Mouse (Mus musculus) kidney, embryonic 15.5 days (tissue): Measurements from ENCODE around the gene Pou2f1. TPM values are rescaled to one million over a fixed set of nuclear protein-coding genes. Genes with fewer than 3 reads are reported as not detected.
"Not testable (repeated sequence)": the region's sequence is repeated elsewhere in the genome, so short reads cannot be mapped to it uniquely, and the experiment has no call there.

ENCODE experiments used
- ATAC-seq: fragments of 200-750 bp; cut with Nextera tagmentation; replicated peaks from 2 replicates; pipeline ENCODE4 v1.8.0; 2017; ENCODE audit warnings: moderate TSS enrichment; ENCODE audit not compliant: low FRiP score
- H3K27ac ChIP-seq: fragments of 300-500 bp; sonication (generic); 2 replicates; pipeline ENCODE4 v1.5.1; 2015; ENCODE audit warnings: mild to moderate bottlenecking, inconsistent platforms
- H3K27me3 ChIP-seq: fragments of 300-500 bp; sonication (generic); 2 replicates; pipeline ENCODE4 v1.6.1; 2015; ENCODE audit warnings: inconsistent platforms
- H3K36me3 ChIP-seq: fragments of 300-500 bp; sonication (generic); 2 replicates; pipeline ENCODE4 v1.6.1; 2015; ENCODE audit warnings: inconsistent platforms
- H3K4me1 ChIP-seq: fragments of 300-500 bp; sonication (generic); 2 replicates; pipeline ENCODE4 v1.6.1; 2015; ENCODE audit warnings: inconsistent platforms
- H3K4me2 ChIP-seq: fragments of 300-500 bp; sonication (generic); 2 replicates; pipeline ENCODE4 v1.6.1; 2015; ENCODE audit warnings: moderate library complexity, mild to moderate bottlenecking, inconsistent platforms
- H3K4me3 ChIP-seq: fragments of 300-500 bp; sonication (generic); replicated peaks from 2 replicates; pipeline ENCODE4 v1.5.1; 2015; ENCODE audit warnings: mild to moderate bottlenecking, inconsistent platforms
- H3K9ac ChIP-seq: fragments of 300-500 bp; sonication (generic); 2 replicates; pipeline ENCODE4 v1.6.1; 2015; ENCODE audit warnings: mild to moderate bottlenecking, inconsistent platforms
- H3K9me3 ChIP-seq: fragments of 300-500 bp; sonication (generic); replicated peaks from 2 replicates; pipeline ENCODE4 v1.6.1; 2016; ENCODE audit warnings: inconsistent platforms
- WGBS: fragments of 180-500 bp; shearing (Covaris S2); methylation state at CpG from one replicate; pipeline ENCODE4 v1.1.7; 2015; ENCODE audit warnings: mixed read lengths; 5-methylcytosine and 5-hydroxymethylcytosine counted together
- polyA plus RNA-seq: library from polyadenylated mRNA; unstranded; fragments of >200 nt; fragmentation: Nextera tagmentation; extraction: Ambion mirVana; gene quantifications from 2 replicates; pipeline ENCODE4 v1.2.1, GENCODE M21; 2015

Gene Pou2f1
- polyA plus RNA-seq, 1 experiment from 2014 or later: 19.5 TPM

DNA sequence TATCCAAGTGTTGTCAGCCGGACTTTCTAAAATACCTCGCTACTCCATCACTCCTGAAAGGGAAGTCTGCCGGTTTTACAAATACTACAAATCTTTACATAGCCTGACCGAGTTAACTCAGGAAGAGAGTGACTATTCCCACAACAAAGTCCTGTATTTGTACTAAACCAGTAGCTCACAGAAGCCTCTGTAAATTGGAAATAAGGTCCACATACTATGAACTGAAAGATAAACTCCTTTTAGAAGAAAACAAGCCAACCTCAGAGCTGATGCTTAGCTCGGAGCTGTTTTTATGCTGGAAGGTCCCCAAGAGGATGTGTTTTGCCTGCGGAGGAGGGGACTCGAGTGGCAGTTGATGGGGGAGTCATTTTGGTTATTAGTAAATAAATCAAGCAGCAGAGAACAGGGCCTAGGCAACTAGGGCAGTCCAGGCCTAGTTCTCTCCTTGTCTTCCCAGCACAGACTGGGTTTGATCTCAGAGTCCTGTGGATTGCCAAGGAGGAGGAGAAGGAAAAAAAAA lies 1.8 kb downstream of the Pou2f1 start:
- Histone ChIP-seq H3K27ac (peak overlapping the region; percentile 91), H3K4me2 (peak overlapping the region; percentile 96), H3K9ac (peak overlapping the region; percentile 93; the same call in 1 of the 2 replicates), H3K9me3 (no peaks in the 10 kb centered on the region), H3K27me3 (no peaks in the 10 kb centered on the region), H3K4me1 (peaks cover 24% of the 10 kb centered on the region), H3K4me3 (peak overlapping the region; percentile 97), H3K36me3 (no peaks in the 10 kb centered on the region)
- no peak for ATAC-seq
- 10% methylated on average over 7 of the region's 7 CpGs for WGBS

DNA sequence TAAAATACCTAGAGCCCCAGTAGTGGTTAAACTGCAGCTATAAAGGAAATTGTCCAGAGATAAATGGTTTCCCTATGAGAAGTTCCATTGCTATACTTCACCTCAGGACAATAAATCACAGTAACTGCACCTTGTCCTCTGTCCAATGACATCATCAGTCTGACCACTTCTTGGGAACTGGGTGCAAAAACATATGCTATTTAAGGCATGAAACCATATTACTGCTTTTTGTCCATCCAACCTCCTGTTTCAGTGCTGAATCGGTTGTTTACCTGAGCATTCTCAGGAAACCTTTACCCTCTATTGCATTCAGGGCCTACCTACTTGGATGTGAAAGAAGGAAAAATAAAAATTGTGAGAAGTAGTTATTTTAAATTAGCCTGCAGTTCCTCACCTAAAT lies 2.8 kb downstream of the Pou2f1 start:
- no peak overlapping the region for H3K4me2 ChIP-seq
- no peak overlapping the region for H3K4me3 ChIP-seq
- WGBS: 68% methylated on average over 1 of the region's 1 CpGs
- no peak overlapping the region for H3K27ac ChIP-seq
- H3K9me3 ChIP-seq: no peaks in the 10 kb centered on the region
- H3K36me3 ChIP-seq: no peaks in the 10 kb centered on the region
- peaks cover 24% of the 10 kb centered on the region for H3K4me1 ChIP-seq
- H3K9ac ChIP-seq: no peak overlapping the region
- no peak for ATAC-seq
- no peaks in the 10 kb centered on the region for H3K27me3 ChIP-seq

DNA sequence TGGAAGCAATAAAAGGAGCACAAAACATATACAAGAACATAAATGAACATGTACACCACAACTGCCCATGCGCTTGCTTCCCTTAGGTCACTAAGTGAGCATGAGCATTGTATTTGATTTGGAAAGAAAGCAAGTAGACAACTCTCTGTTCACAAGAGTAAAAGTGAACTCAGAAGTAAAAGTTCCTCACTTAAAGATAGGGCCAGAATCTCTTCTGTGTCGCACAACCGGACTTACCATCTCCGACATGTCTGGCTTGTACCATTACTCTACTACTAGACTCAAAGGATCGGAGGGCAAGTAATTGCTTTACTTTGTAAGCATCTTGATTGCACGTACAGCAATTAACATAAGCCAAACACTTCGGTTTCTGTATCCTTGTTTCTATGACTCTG lies 6.8 kb downstream of the Pou2f1 start:
- H3K36me3 ChIP-seq: no peaks in the 10 kb centered on the region
- no peak overlapping the region for H3K9ac ChIP-seq
- H3K4me2 ChIP-seq: no peak overlapping the region
- H3K4me3 ChIP-seq: no peak overlapping the region
- H3K9me3 ChIP-seq: no peaks in the 10 kb centered on the region
- no peaks in the 10 kb centered on the region for H3K27me3 ChIP-seq
- no peak overlapping the region for H3K27ac ChIP-seq
- ATAC-seq: no peak
- H3K4me1 ChIP-seq: peaks cover 17% of the 10 kb centered on the region
- 92% methylated on average over 7 of the region's 7 CpGs for WGBS

DNA sequence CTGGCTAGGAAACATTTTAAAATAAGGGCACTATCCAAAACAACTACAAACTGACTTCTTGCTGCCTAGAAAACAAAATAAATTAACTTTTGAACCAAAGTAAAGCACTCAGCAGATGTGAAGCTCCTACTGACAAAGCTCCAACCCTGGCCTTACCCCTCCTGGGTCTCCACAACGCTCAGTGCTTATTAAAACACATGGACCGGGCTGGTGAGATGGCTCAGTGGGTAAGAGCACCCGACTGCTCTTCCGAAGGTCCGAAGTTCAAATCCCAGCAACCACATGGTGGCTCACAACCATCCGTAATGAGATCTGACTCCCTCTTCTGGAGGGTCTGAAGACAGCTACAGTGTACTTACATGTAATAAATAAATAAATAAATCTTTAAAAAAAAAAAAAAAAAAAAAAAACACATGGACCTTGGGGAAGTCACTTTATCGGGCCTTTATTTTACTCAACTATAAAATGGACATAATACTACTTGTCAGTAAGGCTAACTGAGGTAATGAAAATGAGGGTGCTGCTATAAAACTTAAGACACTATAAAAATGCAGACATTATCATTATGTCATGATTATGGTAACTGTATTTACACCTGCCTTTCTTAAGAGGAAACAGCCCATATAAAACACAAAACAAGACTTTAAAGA lies 7.3 kb downstream of the Pou2f1 start:
- not testable (repeated sequence) for ATAC-seq, H3K27ac ChIP-seq, H3K4me3 ChIP-seq, H3K27me3 ChIP-seq, H3K9me3 ChIP-seq, H3K9ac ChIP-seq, H3K4me2 ChIP-seq, H3K36me3 ChIP-seq
- 92% methylated on average over 6 of the region's 7 CpGs for WGBS
- H3K4me1 ChIP-seq: peaks cover 12% of the 10 kb centered on the region

DNA sequence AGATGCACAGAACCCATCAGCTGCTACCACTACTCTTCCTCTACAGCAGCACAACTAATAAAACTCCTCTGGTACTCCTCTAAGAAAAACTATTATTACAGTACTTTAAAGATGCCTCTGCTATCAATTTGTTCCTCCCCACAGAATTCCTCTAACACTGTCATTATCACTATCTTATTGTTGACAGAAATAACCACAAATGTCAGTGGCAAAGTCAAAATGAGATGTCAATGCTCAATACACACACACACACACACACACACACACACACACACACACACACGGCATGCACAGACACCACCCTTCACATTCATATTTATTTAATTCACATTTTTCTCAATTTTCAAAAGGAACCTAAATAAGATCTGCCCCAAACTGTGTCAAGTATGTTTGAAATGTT lies 8.2 kb downstream of the Pou2f1 start:
- Histone ChIP-seq H3K27ac (no peak overlapping the region), H3K4me2 (no peak overlapping the region), H3K9ac (no peak overlapping the region), H3K4me3 (no peak overlapping the region), H3K27me3 (no peaks in the 10 kb centered on the region), H3K9me3 (no peaks in the 10 kb centered on the region), H3K4me1 (peaks cover 3% of the 10 kb centered on the region), H3K36me3 (no peaks in the 10 kb centered on the region)
- 76% methylated on average over 1 of the region's 1 CpGs for WGBS
- no peak for ATAC-seq

DNA sequence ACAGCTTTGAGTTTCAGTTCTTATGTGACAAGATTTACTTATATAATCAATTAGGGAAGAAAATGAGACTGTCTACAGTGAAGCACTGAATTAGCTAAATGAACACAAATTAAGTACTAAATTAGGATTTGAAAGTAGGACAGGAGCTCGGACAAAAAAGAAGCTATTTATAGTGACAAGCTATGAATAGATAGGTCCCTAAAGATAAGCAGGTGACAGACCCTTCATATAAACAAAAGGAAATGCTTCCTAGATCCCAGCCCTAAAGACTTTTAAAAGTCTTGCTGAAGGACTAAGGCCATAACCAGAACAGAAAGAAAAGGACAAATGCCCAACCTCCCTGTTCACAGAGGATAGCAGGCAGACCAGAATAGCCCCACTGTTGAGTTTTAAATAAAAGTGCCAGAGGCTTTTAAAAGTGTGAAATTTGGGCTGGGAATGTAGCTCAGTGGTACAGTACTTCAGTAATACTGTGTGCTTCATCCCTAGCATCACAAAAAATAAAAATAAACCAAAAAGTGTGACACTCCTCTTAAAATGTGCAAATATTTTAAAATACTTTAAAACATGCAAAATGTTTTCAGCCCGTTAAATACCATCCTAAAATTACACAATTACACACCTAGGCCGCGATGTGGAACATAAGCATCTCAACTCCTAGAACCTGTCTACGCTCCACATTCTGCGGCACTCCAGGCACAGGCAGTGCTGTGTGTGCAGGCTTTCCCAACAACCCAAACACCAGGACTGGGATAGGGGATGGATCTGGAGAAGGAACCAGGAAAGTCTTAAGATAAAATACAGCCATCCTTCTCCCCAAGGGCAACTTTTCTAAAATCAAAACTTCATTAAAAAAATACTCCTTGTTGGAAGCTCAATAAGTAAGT lies 9.0 kb downstream of the Pou2f1 start:
- H3K4me2 ChIP-seq: no peak overlapping the region
- H3K4me1 ChIP-seq: no peaks in the 10 kb centered on the region
- no peak overlapping the region for H3K9ac ChIP-seq
- no peaks in the 10 kb centered on the region for H3K36me3 ChIP-seq
- H3K9me3 ChIP-seq: no peaks in the 10 kb centered on the region
- 79% methylated on average over 6 of the region's 6 CpGs for WGBS
- H3K4me3 ChIP-seq: no peak overlapping the region
- ATAC-seq: no peak
- no peak overlapping the region for H3K27ac ChIP-seq
- H3K27me3 ChIP-seq: no peaks in the 10 kb centered on the region

DNA sequence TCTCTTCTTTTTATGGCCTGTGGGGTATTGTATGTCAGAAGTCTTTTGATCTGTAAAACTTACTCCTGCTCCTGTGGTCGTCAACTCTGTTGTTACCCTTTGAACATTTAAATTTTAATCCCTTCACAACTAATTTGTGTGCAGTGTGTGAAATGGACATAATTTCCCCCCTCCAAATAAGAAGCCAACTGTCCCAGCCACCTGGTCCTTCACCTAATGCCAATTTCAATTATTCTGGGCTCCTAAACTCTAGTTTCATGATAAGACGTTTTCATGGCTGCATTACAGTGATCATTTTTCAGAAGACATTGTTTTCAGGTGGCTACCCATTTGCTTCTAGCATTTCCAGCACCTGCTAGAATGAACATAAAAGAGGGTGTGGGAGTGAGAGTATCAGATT lies 13.9 kb downstream of the Pou2f1 start:
- Histone ChIP-seq H3K4me2 (no peak overlapping the region), H3K27me3 (no peaks in the 10 kb centered on the region), H3K27ac (no peak overlapping the region), H3K36me3 (no peaks in the 10 kb centered on the region), H3K4me1 (no peaks in the 10 kb centered on the region), H3K9ac (no peak overlapping the region), H3K4me3 (no peak overlapping the region), H3K9me3 (no peaks in the 10 kb centered on the region)
- 40% methylated on average over 2 of the region's 2 CpGs for WGBS
- ATAC-seq: no peak

DNA sequence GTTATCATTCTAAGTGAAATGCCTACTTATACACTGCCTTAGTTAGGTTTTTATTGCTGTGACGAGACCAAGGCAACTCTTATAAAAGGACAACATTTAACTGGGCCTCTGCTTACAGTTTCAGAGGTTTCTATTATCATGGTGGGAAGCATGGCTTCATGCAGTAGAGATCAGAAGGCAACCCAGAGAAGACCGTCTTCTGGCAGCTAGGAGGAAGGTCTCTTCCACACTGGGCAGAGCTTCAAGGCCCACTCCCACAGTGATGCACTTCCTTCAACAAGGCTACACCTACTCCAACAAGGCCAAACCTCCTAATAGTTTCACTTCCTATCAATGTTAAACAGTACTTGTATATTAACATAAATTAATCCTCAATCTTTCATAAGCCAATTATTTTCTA lies 14.4 kb downstream of the Pou2f1 start:
- H3K4me3 ChIP-seq: no peak overlapping the region
- no peaks in the 10 kb centered on the region for H3K9me3 ChIP-seq
- H3K27me3 ChIP-seq: no peaks in the 10 kb centered on the region
- H3K9ac ChIP-seq: no peak overlapping the region
- H3K27ac ChIP-seq: no peak overlapping the region
- H3K4me1 ChIP-seq: no peaks in the 10 kb centered on the region
- no peak for ATAC-seq
- H3K4me2 ChIP-seq: no peak overlapping the region
- H3K36me3 ChIP-seq: no peaks in the 10 kb centered on the region
- WGBS: 91% methylated on average over 2 of the region's 2 CpGs

DNA sequence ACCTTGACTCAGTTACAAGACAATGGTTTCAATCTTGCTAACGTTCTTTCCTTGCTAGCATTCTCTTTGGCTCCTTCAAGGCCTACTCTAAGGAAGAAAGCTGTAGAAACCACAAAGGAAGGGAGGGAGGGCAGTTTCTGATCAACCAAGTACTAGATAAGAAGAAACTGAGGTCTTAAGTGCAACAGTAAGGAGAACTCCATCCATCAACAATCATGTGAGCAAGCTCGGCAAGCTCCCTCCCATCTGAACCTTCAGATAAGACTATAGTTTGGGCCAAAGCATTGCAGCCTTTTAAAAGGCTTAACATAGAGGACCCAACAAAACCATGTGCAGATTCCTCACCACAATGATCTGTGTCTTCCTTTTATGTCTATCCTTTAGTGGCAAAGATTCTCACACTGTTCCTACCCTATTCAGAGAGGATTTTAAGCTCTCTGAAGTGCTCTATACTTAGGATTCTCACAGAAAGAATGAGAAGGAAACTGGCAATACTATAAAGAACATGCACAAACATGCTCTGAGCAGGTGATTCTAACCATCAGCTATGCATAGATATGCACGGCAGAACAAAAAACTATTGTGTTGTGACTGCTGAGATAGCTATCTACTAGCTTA lies 16.6 kb downstream of the Pou2f1 start:
- no peaks in the 10 kb centered on the region for H3K9me3 ChIP-seq
- WGBS: 82% methylated on average over 3 of the region's 3 CpGs
- no peak overlapping the region for H3K9ac ChIP-seq
- H3K36me3 ChIP-seq: no peaks in the 10 kb centered on the region
- H3K4me1 ChIP-seq: no peaks in the 10 kb centered on the region
- no peak for ATAC-seq
- no peak overlapping the region for H3K4me3 ChIP-seq
- no peaks in the 10 kb centered on the region for H3K27me3 ChIP-seq
- H3K27ac ChIP-seq: no peak overlapping the region
- H3K4me2 ChIP-seq: no peak overlapping the region

DNA sequence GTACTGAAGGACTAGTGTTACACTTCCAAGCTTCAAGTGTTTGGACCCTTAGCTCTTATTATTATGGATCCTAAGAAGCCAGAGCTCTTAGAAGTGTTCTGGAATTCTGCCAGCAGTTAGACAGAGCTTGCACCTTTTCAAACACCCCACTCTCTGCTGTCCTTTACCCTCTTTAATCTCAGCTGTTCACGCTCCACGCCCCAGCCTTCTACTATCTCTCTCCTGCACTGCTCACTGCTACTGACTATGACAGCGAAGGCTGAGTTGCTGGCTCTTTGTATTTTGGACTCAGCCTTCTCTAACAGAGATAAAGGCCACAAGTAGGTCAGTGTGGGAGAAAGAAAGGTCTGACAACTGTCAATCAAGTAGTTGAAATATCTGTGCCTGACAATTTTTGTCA lies 17.3 kb downstream of the Pou2f1 start:
- Histone ChIP-seq H3K4me3 (no peak overlapping the region), H3K4me1 (no peaks in the 10 kb centered on the region), H3K9me3 (no peaks in the 10 kb centered on the region), H3K4me2 (no peak overlapping the region), H3K27me3 (no peaks in the 10 kb centered on the region), H3K36me3 (no peaks in the 10 kb centered on the region), H3K9ac (no peak overlapping the region), H3K27ac (no peak overlapping the region)
- no peak for ATAC-seq
- 82% methylated on average over 3 of the region's 3 CpGs for WGBS

DNA sequence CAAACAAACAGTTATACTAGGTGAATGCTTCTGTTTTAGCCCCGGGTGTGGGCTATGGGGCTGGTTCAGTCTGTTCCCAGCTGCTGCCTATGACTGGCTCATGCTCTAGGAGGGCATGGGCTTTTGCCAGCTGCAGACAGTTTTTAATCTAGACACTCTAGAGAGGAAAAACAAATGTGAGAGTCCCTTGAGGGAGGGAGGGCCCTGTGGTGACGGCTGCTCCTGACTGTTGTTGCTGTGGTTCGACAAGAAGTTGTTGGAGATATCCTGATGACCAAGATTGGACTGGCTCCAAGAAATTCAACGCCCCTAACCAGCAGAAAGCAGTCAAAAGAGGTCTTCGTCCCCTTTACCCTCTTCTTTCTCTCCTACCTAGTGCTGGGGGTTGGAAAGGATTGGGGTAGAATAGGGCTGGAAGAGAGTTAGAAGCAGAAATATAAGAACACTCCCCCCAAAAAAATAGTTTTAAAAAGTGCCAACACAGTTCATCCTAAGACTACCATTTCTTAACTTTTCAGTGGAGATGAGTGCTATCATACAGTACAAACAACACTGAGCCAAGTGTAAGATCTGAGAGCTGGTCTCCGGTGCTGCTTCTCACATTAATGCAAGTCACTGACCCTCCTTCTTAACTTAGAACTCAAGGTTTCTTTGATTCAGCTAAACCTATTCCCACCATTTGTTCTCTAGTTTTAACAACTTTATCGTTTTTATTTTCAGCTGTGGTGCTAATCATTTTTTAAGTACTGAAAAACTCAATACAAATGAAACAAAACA lies 25.6 kb downstream of the Pou2f1 start:
- no peak overlapping the region for H3K9ac ChIP-seq
- no peaks in the 10 kb centered on the region for H3K27me3 ChIP-seq
- H3K27ac ChIP-seq: no peak overlapping the region
- no peaks in the 10 kb centered on the region for H3K9me3 ChIP-seq
- peaks cover 13% of the 10 kb centered on the region for H3K4me1 ChIP-seq
- WGBS: 54% methylated on average over 7 of the region's 7 CpGs
- no peak overlapping the region for H3K4me3 ChIP-seq
- no peak overlapping the region for H3K4me2 ChIP-seq
- no peak for ATAC-seq
- H3K36me3 ChIP-seq: no peaks in the 10 kb centered on the region
